Mouse (Mus musculus): ENCODE measurements around the gene Ube2c. TPM values are rescaled to one million over a fixed set of nuclear protein-coding genes. Genes with fewer than 3 reads are reported as not detected.
A peak's percentile ranks its signal among the peaks of the same experiment; 100 is the strongest.

Gene Ube2c
- polyA plus RNA-seq, 1 experiment from 2014 or later, result 433 TPM

- H3K4me3 ChIP-seq (ENCODE audit: low read depth, low read length), result peak overlapping the region; percentile 66
- peaks cover 8% of the 10 kb centered on the region; the same call in 1 of the 2 replicates for H3K4me1 ChIP-seq (ENCODE audit: control insufficient read depth, insufficient read depth, low read length)
- peak; percentile 3; the same call in 1 of the 2 replicates for ATAC-seq (ENCODE audit: insufficient number of reproducible peaks, insufficient read depth, low FRiP score, low read depth)
- H3K27ac ChIP-seq (ENCODE audit: low read length), result peak overlapping the region; percentile 86; the same call in 1 of the 2 replicates
- peaks cover 9% of the 10 kb centered on the region; the same call in 1 of the 2 replicates for H3K36me3 ChIP-seq (ENCODE audit: control insufficient read depth, insufficient read depth, low read length)
- no peaks in the 10 kb centered on the region for H3K27me3 ChIP-seq (ENCODE audit: control insufficient read depth, insufficient read depth, low read length)
- WGBS, result 6% methylated on average over 15 of the region's 15 CpGs
- peak overlapping the region; percentile 82 for H3K4me2 ChIP-seq (replicated peaks; ENCODE audit: low read depth, low read length)
- H3K9me3 ChIP-seq (ENCODE audit: control insufficient read depth, low read depth, low read length), result no peaks in the 10 kb centered on the region
- H3K9ac ChIP-seq (replicated peaks; ENCODE audit: low read depth, low read length), result peak overlapping the region; percentile 64
Measured at GRCm38 (mm10) chr2:164786388-164786885, 16.7 kb downstream of the Ube2c start.

- H3K27me3 ChIP-seq (ENCODE audit: control insufficient read depth, insufficient read depth, low read length), result no peaks in the 10 kb centered on the region
- ATAC-seq (ENCODE audit: insufficient number of reproducible peaks, insufficient read depth, low FRiP score, low read depth), result no peak
- 88% methylated on average over 3 of the region's 3 CpGs for WGBS
- H3K27ac ChIP-seq (ENCODE audit: low read length), result no peak overlapping the region; the same call in 1 of the 2 replicates
- H3K9ac ChIP-seq (replicated peaks; ENCODE audit: low read depth, low read length), result no peak overlapping the region
- no peaks in the 10 kb centered on the region for H3K9me3 ChIP-seq (ENCODE audit: control insufficient read depth, low read depth, low read length)
- peak overlapping the region; percentile 66 for H3K4me3 ChIP-seq (ENCODE audit: low read depth, low read length)
- peaks cover 15% of the 10 kb centered on the region for H3K36me3 ChIP-seq (ENCODE audit: control insufficient read depth, insufficient read depth, low read length)
- peak overlapping the region; percentile 82 for H3K4me2 ChIP-seq (replicated peaks; ENCODE audit: low read depth, low read length)
- peaks cover 8% of the 10 kb centered on the region; the same call in 1 of the 2 replicates for H3K4me1 ChIP-seq (ENCODE audit: control insufficient read depth, insufficient read depth, low read length)
Measured at GRCm38 (mm10) chr2:164787032-164787431, 17.3 kb downstream of the Ube2c start.

- whole genome bisulfite sequencing, result 80% methylated on average over 10 of the region's 10 CpGs
- peaks cover 8% of the 10 kb centered on the region; the same call in 1 of the 2 replicates for H3K4me1 ChIP-seq (ENCODE audit: control insufficient read depth, insufficient read depth, low read length)
- no peak overlapping the region for H3K4me3 ChIP-seq (ENCODE audit: low read depth, low read length)
- H3K36me3 ChIP-seq (ENCODE audit: control insufficient read depth, insufficient read depth, low read length), result peaks cover 22% of the 10 kb centered on the region
- H3K9me3 ChIP-seq (ENCODE audit: control insufficient read depth, low read depth, low read length), result no peaks in the 10 kb centered on the region
- no peaks in the 10 kb centered on the region for H3K27me3 ChIP-seq (ENCODE audit: control insufficient read depth, insufficient read depth, low read length)
- no peak overlapping the region for H3K9ac ChIP-seq (replicated peaks; ENCODE audit: low read depth, low read length)
- no peak overlapping the region for H3K4me2 ChIP-seq (replicated peaks; ENCODE audit: low read depth, low read length)
- ATAC-seq (ENCODE audit: insufficient number of reproducible peaks, insufficient read depth, low FRiP score, low read depth), result no peak
- H3K27ac ChIP-seq (ENCODE audit: low read length), result no peak overlapping the region
Measured at GRCm38 (mm10) chr2:164787779-164788178, 18.1 kb downstream of the Ube2c start.

GRCm38 (mm10) chr2:164788411-164788810 lies 18.7 kb downstream of the Ube2c start:
- no peak overlapping the region for H3K9ac ChIP-seq (replicated peaks; ENCODE audit: low read depth, low read length)
- no peak for ATAC-seq (ENCODE audit: insufficient number of reproducible peaks, insufficient read depth, low FRiP score, low read depth)
- 60% methylated on average over 4 of the region's 4 CpGs for WGBS

GRCm38 (mm10) chr2:164790451-164790850 lies 20.8 kb downstream of the Ube2c start:
- WGBS, result 65% methylated on average over 4 of the region's 4 CpGs
- H3K36me3 ChIP-seq (ENCODE audit: control insufficient read depth, insufficient read depth, low read length), result peaks cover 36% of the 10 kb centered on the region

More at GRCm38 (mm10) chr2:164788411-164788810, 18.7 kb downstream of the Ube2c start:
- Histone ChIP-seq H3K36me3 (ENCODE audit: control insufficient read depth, insufficient read depth, low read length) (peaks cover 27% of the 10 kb centered on the region), H3K9me3 (ENCODE audit: control insufficient read depth, low read depth, low read length) (no peaks in the 10 kb centered on the region), H3K4me1 (ENCODE audit: control insufficient read depth, insufficient read depth, low read length) (peaks cover 8% of the 10 kb centered on the region; the same call in 1 of the 2 replicates), H3K4me3 (ENCODE audit: low read depth, low read length) (no peak overlapping the region), H3K27me3 (ENCODE audit: control insufficient read depth, insufficient read depth, low read length) (no peaks in the 10 kb centered on the region), H3K4me2 (replicated peaks; ENCODE audit: low read depth, low read length) (no peak overlapping the region), H3K27ac (ENCODE audit: low read length) (no peak overlapping the region)

GRCm38 (mm10) chr2:164791841-164792261 lies 22.2 kb downstream of the Ube2c start:
- no peak for ATAC-seq (ENCODE audit: insufficient number of reproducible peaks, insufficient read depth, low FRiP score, low read depth)
- Histone ChIP-seq H3K9me3 (ENCODE audit: control insufficient read depth, low read depth, low read length) (no peaks in the 10 kb centered on the region), H3K4me2 (replicated peaks; ENCODE audit: low read depth, low read length) (no peak overlapping the region), H3K36me3 (ENCODE audit: control insufficient read depth, insufficient read depth, low read length) (peaks cover 43% of the 10 kb centered on the region), H3K4me3 (ENCODE audit: low read depth, low read length) (no peak overlapping the region), H3K4me1 (ENCODE audit: control insufficient read depth, insufficient read depth, low read length) (peaks cover 3% of the 10 kb centered on the region; the same call in 1 of the 2 replicates), H3K9ac (replicated peaks; ENCODE audit: low read depth, low read length) (no peak overlapping the region), H3K27ac (ENCODE audit: low read length) (no peak overlapping the region), H3K27me3 (ENCODE audit: control insufficient read depth, insufficient read depth, low read length) (no peaks in the 10 kb centered on the region)
- 90% methylated on average over 18 of the region's 18 CpGs for WGBS

More at GRCm38 (mm10) chr2:164790451-164790850, 20.8 kb downstream of the Ube2c start:
- Histone ChIP-seq H3K4me3 (ENCODE audit: low read depth, low read length) (no peak overlapping the region), H3K9me3 (ENCODE audit: control insufficient read depth, low read depth, low read length) (no peaks in the 10 kb centered on the region), H3K27ac (ENCODE audit: low read length) (no peak overlapping the region), H3K4me1 (ENCODE audit: control insufficient read depth, insufficient read depth, low read length) (peaks cover 3% of the 10 kb centered on the region; the same call in 1 of the 2 replicates), H3K9ac (replicated peaks; ENCODE audit: low read depth, low read length) (no peak overlapping the region), H3K4me2 (replicated peaks; ENCODE audit: low read depth, low read length) (no peak overlapping the region), H3K27me3 (ENCODE audit: control insufficient read depth, insufficient read depth, low read length) (no peaks in the 10 kb centered on the region)
- no peak for ATAC-seq (ENCODE audit: insufficient number of reproducible peaks, insufficient read depth, low FRiP score, low read depth)

GRCm38 (mm10) chr2:164792400-164793190 lies 22.9 kb downstream of the Ube2c start:
- Histone ChIP-seq H3K4me2 (replicated peaks; ENCODE audit: low read depth, low read length) (no peak overlapping the region), H3K9ac (replicated peaks; ENCODE audit: low read depth, low read length) (no peak overlapping the region), H3K4me1 (ENCODE audit: control insufficient read depth, insufficient read depth, low read length) (0 out of 2 replicates have a peak, but pooled peaks cover 3% of the 10 kb centered on the region), H3K27me3 (ENCODE audit: control insufficient read depth, insufficient read depth, low read length) (no peaks in the 10 kb centered on the region), H3K4me3 (ENCODE audit: low read depth, low read length) (no peak overlapping the region), H3K36me3 (ENCODE audit: control insufficient read depth, insufficient read depth, low read length) (peaks cover 48% of the 10 kb centered on the region), H3K27ac (ENCODE audit: low read length) (no peak overlapping the region), H3K9me3 (ENCODE audit: control insufficient read depth, low read depth, low read length) (no peaks in the 10 kb centered on the region)
- WGBS, result 93% methylated on average over 12 of the region's 12 CpGs
- ATAC-seq (ENCODE audit: insufficient number of reproducible peaks, insufficient read depth, low FRiP score, low read depth), result no peak

- WGBS, result 73% methylated on average over 3 of the region's 3 CpGs
- H3K4me1 ChIP-seq (ENCODE audit: control insufficient read depth, insufficient read depth, low read length), result 0 out of 2 replicates have a peak, but pooled peaks cover 2% of the 10 kb centered on the region
- no peaks in the 10 kb centered on the region for H3K27me3 ChIP-seq (ENCODE audit: control insufficient read depth, insufficient read depth, low read length)
- ATAC-seq (ENCODE audit: insufficient number of reproducible peaks, insufficient read depth, low FRiP score, low read depth), result 0 out of 2 replicates have a peak, but pooled peaks have one; percentile 20
- H3K27ac ChIP-seq (ENCODE audit: low read length), result no peak overlapping the region
- H3K36me3 ChIP-seq (ENCODE audit: control insufficient read depth, insufficient read depth, low read length), result peaks cover 54% of the 10 kb centered on the region
- no peak overlapping the region for H3K4me3 ChIP-seq (ENCODE audit: low read depth, low read length)
- H3K9ac ChIP-seq (replicated peaks; ENCODE audit: low read depth, low read length), result no peak overlapping the region
- H3K4me2 ChIP-seq (replicated peaks; ENCODE audit: low read depth, low read length), result no peak overlapping the region
- no peaks in the 10 kb centered on the region for H3K9me3 ChIP-seq (ENCODE audit: control insufficient read depth, low read depth, low read length)
Measured at GRCm38 (mm10) chr2:164793236-164793635, 23.5 kb downstream of the Ube2c start.
